Mouse (Mus musculus): ENCODE data around the gene Ntf5.

- TF ChIP-seq EP300 (IDR thresholded peaks at IDR 0.05; ENCODE audit: low read depth) = no peak
- no peak for TF ChIP-seq CTCF (IDR thresholded peaks at IDR 0.05; ENCODE audit: low read depth)
These were observed 7.7 kb downstream of the Ntf5 start for GRCm38 (mm10) chr7:45421194-45421593.

Measured in liver, embryonic 14.5 days (tissue).